Mouse (Mus musculus) cerebellum, adult 11 months (tissue): Measurements from ENCODE around the gene Frmd4a.

ENCODE experiments used
- DNase-seq: peaks from one replicate; pipeline ENCODE4 v3.0.0; 2022

The Frmd4a gene

DNA sequence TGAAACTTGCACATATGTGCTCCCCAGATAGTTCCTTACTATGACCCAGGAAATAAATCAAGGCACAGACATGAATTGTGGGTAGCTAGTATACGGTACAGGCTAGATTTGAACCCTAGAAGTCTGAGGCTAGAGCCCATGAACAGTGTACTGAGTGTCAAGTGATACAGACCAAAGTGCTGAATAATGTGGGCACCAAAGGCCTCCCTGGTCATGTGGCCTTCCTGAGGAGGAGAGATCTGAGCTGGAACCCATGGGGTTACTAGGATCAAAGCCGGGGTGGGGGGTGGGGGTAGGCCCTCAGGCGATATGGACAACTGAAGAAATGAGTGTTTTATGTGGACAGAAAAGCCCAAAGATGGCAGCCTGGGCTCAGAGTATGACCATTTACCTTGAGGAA, 544.9 kb downstream of the Frmd4a start:
- DNase-seq, result no peak

DNA sequence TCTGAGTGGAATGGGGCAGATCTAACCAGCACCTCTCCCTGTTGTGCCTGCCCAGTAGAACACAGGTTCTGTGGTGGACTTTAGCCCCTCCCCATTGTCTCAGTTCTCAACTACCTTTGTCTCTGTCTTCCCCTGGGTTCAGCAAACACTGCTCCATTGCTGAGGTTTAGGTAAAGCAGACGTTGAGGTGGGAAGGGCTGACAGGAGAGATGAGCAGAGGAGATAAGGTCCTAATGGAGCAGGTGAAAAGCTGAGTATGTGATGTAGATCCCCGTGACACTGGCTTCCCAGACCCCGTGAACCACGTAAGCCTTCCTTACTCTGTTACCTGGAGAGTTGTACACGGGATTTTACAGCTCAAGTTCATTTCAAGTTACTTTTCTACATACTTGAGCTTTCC, 545.3 kb downstream of the Frmd4a start:
- no peak for DNase-seq

DNA sequence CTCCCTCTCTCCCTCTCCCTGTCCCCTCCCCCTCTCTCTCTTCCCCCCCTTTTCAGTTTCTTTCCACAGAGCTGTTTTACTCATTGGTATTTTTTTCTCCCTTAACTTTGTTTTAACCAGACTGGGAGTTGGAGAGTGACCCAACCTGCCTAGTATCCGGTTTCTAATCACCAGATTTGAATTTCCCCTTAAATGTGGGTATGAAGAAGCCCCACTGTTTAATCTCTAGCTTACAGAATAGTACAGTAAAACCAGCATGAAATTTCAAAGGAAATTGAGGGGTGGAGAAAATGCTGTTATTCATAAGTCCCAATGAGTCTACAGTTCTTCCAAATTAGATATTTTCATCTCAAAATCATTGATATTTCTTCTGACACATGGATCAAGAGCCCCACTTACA, 545.8 kb downstream of the Frmd4a start:
- no peak for DNase-seq

DNA sequence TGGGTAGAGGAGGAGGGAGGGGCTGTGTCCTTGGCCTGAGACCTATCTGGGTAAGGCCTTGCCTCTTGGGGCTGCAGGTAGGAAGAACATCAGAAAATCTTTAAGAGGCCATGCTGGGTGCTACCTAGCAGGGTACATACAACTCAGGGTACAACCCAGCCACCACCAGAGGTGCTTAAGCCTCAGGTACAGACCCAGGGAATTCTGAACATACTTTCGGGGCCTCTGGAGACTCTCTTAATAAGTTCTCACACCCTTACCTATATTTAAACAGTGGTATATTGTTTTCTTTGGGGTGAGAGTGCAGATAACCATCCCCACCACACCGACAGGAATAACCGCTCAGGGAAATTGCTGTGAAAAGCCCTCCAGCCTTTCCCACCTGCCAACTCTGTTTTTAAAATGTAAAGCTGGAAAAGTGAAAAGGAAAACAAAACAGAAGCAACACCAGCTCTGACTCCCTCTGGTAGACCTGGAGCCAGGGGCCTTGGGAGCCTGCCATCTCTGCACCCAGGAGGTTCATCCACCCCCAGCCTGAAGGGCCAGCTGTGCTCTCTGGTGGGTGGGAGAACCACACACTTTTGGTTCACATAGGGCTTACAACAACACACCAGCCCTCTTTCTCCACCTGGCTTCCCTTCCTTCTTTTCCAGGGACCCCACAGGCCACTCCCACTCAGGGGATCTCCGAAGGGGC, 548.9 kb downstream of the Frmd4a start:
- no peak for DNase-seq

DNA sequence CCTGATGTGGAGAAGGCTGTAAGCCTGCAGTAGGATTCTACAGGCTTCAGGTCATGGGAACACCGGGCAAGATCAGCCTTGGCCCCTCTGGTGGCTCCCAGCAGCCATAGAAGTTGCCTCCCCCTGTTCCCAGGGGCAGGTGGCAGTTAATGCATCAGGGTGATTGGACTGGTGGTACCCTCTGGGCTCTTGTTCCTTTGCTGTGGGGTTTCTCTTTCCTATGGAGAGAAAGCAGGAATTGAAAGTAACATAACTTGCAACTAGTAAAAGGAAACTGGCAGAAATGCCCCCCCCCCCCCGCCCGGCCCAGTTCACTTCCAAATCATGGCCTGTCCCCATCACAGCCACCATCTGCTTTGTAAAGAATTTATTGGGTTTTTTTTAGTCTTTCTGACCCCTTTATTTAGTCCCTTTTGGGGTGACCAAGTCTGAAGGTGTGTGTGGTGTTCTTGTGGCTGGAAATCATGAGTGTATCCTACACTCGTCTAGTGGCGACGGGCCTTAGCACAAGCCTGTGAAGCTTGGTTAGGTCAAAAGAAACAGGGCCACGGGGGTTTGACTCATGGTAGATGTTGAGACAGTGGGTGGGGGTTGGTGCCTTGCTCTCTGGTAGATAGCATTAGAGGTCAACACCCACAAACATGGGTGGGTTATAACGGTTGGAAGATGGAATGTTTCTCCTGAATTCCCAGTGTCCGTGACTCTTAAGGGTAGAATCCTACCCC, 549.6 kb downstream of the Frmd4a start:
- DNase-seq, result no peak

DNA sequence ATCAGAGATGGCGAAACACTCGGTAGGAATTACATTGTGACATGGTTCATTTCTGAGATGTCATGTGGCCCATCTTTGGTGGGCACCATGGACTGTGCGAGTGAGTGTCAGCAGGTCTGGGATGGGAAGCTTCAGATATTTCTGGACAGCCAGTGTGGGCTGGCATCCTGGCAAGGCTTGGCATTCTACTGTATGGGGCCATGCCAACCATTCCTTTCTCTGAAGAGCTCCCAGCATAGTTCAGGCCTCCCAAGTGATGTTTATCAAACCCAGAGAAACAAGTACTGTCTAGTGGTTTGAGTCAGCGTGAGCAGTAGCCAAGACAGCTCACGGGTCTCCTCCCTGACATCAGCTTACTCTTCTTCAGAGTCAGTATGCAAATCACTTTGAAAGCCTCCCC, 551.5 kb downstream of the Frmd4a start:
- DNase-seq, result no peak

DNA sequence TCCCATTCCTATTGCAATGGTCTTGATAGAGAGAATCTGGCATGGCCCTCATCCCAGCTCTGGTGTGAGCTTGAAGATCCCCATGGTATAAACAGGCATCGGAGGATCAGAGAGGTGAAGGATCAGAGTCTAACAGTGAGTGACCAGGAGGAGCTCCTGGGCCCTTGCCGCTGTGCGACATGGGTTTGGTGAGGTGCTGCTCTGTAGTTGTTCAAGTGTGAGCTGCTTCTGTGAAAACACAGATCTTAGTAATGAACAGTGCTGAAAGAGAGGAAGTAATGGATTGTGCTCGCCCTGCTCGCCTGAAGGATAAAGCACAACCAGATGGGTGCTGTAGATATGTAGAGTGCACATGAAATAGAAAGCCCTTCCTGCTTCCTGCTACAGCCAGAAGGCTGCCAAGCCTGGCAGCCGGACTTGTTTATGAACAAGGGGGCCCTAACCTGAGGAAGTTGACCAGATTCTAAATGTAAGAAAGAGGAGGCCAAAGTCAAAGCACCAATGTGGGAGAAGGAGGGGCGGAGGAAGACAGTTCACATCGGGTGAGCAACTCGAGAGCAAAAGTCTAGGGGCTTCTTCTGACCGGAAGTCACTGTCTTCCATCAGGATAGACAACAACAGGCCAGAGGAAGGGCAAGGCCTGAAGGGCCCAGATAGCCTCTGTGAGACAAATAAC, 552.8 kb downstream of the Frmd4a start:
- DNase-seq, result no peak

DNA sequence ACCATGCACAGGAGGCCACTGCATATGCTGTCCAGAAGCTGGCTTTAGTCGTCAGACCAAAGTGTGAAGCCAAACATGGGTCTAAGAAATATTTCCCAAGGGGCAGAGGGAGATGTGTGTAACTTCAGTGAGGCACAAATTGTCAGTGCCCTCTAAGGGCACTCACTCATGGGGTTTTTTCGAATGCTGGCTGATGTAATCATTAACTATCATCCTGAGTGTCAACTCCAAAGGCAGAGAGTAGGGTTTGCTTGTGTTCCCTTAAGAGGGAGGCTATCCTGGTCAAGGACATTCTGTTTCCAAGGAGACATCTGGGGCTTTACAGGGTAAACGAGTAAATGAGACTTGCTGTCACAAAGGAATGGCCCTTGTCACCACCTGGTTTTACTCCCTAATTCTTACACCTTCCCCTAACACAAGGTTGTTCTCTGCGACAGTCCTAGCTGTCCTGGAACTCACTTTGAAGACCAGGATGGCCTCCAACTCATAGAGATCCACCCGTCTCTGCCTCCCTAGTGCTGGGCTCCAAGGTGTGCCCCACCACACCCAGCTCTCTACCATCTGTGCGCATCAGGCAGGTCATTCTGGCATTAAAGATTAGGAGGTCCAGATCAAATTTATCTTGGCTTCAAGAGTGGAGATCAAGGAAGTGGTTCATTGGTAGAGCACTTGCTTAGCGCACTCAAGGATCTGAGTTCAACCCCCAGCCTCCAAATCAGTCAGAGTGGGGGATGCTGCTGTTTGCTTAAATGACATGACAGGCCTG, 555.2 kb downstream of the Frmd4a start:
- no peak for DNase-seq

DNA sequence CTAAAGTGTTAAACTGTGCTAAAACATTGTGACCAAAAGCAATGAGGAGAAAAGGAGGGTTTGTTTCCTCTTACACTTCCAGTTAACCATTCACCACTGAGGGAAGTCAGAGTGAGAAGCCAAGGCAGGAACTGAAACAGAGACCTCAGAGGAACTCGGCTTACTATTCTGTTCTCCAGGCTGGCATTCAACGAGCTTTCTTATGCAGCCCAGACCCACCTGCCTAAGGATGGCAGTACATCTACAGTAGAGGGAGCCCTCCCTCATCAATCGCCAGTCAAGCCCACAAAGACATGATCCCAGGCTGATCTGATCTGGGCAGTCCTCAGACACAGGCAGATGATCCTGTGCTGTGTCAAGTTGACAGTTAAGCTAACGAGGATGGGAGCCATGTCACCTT, 555.9 kb downstream of the Frmd4a start:
- no peak for DNase-seq

DNA sequence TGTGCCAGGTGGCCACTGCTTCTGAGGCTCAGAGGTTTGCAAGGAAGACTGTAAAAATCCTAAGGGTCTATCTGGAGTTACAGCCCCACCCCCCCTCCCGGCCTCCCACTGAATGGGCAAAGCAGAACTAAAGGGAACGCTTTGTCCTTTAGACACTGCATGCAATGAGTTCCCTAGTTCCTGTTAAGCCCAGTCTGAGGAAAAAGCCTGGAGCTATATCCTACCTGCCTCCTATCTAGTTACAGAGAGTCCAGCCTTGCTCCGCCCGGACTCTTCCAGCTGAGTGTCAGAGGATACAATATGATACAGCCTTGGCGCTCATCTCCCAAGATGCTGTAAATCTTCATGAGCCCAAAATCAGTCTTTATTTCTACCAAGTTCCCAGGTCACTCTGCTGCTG, 556.7 kb downstream of the Frmd4a start:
- no peak for DNase-seq

DNA sequence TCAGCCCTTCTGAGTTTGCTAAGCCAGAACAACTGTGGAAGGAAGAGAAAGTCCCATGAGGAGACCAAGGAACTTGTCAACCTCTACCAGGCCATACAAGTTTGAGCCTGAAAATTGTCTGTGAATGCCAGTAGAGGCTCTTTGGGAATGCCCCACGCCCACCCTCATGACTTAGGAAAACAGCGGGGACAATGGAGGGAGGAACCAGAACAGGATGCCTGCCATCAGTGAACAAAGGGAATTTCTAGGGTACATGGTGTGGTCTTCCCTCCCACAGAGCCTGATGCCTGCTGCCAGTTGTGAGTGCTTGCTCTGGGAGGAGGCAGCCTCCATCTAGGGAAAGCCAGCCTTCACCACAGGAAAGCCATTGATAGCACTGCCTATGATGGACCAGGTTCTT, 557.6 kb downstream of the Frmd4a start:
- no peak for DNase-seq

DNA sequence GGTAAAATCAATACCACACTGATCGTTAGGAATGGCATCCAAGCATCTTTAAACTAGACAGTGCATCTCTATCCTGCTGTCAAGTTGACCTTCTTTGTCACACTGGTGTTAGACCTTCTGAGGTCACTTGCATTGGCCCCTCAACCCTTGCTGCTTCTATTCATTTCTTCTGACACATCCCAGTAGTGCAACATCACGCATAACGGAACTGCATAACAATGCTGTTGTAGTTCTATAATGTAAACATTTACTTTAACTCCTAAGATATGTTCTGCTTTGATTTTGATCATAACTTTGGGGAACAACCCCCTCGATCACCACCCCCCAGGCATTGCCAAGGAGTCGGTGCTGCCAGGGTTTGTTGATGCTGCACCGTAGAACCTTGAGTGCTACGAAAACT, 558.5 kb downstream of the Frmd4a start:
- no peak for DNase-seq

DNA sequence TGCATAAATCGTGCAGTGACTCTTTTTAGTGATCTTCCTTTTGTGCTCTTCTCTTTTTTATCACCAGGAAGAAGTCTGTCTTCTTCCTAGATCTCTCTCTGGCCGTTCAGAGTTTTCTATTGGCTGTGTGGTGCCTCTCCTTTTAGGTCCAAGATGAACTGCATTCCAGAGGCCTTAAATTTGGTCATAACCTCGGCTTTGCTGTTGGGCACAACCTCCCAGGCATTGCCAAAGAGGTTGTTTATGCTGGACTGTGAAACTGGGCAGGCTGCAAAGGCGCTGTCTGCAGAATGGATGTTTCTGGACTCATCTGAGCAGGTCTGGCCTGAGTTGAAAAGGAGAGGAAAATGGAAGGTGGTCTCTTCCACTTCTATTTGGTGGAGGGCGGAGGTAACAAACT, 560.8 kb downstream of the Frmd4a start:
- no peak for DNase-seq

DNA sequence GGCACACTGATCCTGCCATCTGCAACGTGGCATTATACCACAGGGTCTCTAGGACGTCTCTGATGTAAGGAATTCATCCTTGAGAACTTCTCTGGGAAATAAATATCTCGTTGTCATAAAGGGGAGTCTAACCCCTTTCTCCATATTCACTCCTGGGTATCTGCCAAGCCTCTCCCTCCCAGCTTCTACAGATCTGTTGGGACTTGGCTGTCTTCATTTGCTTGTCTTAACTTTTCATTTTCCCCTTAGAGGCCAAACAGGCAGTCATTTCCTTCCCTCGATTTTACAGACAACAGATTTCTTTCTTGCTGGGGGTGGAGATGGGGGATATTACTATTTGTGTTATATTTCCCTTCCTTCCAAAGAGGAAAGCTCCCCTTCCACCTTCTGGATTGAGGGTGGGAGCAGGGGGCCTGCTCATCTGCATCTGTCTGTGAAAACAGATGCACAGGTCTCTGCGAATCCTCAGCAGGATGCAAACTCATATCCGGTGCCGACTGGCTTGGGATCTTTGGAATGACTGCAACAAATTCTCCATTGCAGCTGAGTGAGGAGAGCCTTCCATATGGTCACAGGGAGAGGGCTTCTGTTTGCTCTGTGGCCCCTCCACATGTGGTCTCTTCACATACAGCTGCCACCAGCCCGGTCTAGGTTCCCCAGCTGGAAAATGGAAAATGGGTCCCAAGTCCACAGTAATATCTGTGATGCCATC, 562.0 kb downstream of the Frmd4a start:
- no peak for DNase-seq

DNA sequence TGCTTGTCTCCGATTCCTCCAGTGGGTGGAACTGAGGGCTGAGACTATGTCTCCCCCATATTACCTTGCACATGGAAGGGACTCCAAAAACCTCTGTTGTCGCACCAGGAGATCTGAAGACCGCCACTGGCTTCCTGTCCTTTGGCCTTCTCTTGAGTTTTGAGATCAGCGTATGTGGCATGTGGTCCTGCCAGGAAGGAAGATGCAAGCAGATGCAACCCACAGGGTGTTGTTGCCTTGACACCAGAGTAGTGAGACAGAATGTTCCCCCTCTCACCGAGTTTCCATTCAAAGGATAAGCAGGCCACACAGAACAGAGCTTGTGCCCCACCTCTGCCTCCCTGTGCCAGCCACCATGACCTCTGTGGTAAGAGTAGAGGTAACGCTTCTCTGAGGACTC, 563.1 kb downstream of the Frmd4a start:
- no peak for DNase-seq

DNA sequence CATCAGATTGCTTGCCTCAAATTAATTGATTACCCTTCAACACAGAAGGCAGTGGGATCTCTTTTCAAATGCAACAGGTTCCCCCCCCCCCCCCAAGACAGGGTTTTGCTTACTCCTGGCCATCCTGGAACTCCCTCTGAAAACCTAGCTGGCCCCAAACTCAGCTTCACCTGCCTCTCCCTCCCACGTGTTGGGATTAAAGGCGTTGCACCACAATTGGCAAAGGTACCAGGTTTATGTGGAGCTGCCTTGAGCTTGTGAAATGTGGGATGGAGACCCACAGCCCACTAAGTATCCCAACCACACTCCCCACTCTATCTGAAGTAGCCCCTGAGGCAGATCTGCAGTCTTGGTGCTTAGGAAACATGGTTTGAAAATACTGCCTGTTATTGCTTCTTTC, 565.4 kb downstream of the Frmd4a start:
- no peak for DNase-seq

DNA sequence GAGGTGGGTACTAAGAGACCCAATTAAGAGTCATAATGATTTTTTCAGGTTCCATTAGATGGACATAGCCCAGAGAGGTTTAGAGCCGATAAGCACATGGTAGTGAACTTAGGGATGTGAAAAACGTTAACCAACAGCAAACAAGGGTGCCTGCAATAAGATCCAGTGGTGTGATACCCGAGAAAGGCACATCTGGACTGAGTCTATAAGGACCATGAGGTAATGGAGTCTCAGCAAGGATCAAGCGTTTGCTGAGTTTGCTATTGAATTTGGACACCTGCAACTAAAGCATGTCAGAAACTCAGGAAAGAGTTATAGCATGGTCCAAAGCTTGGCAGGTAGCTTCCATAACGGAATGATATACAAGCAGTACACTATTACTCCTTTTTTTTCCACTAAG, 566.7 kb downstream of the Frmd4a start:
- DNase-seq, result no peak

DNA sequence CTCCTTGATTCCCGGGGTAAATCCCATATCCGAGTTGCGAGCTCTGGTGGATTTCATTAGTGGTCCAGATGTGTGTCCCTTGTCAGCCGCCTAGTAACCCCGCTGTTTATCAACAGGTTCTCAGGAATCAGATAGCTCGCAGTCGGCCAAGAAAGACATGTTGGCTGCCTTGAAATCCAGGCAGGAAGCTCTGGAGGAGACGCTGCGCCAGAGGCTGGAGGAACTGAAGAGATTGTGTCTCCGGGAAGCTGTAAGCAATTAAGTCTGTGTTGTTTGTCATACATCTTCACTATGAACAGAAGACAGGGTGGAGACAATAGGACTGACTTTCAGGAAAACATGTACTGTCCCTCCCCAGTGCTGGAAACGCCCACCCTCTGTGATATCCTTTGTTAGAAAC, 568.7 kb downstream of the Frmd4a start:
- no peak for DNase-seq

DNA sequence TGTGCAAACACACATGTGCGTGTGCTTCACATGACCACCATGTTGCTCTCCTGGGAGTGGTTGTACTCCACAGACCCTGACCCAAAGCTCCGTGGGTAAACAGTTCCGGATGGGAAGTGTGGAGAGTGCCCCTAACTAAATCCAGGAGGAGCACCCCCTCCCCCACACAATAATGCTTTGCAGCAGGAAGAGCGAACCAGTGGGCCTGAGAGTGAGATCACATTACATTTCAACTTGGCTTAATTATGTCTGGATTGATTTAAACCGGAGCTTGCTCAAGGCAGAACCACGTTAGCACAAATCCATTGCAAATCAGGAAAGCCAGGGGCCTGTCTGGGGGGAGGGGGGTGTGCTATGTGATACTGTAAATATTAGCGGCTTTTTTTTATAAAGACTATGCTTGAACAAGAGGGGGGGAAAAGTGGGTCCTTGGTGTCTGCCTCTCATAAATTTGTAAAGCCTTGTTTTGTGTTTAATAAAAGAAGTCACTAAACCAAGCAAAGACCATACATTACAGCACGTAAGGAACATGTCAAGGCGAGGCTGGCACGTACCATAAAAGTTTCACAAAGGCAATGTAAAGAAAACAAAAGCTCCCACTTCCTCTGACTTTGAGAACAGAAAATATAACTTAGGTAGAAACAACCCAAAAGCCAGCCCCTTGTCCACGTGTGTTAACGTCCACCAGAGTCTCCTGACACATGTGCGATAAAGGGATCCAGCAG, 570.3 kb downstream of the Frmd4a start:
- no peak for DNase-seq

DNA sequence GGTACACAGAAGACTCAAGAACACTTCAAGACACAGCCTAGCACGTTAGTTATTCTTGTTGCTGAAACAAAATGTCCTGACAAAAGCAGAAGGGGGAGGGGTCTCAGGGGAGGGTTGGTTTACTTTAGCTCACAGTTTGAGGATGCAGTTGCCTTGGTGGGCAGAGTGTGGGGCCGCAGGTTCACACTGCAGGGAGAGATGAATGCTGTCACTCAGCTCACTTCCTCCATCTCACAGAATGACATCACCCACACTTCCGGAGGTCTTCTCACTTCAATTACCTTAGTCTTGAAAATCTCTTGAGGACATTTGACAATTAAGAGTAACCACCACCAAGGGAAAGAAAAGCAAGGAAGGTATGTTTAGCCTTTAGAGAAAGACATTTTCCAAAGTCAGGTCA, 574.1 kb downstream of the Frmd4a start:
- no peak for DNase-seq

DNA sequence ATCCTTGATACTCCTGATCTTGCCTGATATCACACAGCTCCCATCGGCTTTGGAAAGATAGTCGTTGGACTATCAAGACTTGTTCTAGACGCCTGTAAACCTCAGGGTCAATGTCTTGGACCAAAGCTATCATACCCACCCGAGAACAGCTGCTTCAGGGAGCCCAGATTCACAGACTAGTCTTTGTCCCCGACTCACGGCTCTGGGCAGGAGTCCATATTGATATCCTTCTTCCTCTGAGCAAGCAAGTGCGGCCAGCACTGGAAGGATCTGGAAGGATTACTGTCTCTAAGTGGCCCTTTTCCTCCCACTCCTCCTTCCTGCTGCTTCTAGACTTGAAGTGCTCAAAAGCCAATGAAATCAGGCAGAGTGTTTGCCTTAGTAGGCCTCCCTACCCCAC, 575.1 kb downstream of the Frmd4a start:
- no peak for DNase-seq

DNA sequence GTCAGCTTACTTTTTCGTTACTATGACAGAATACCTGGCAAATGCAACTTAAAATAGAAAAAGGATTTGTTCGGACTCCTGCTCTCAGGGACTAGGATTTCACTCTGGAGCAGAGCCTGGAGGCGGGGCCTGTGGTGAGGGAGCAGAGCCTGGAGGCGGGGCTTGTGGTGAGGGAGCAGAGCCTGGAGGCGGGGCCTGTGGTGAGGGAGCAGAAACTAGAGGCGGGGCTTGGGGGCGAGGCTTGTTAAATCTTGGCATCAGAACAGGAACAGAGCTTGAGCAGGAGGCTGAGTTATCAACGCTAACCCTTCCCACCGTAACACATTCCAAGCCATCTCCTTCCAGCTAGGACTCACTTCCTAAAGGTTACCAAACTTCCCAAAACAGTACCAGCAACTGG, 575.9 kb downstream of the Frmd4a start:
- DNase-seq, result no peak
